Mouse (Mus musculus) intestine, embryonic 14.5 days (tissue): ENCODE data around the gene Mgat4b. TPM values are rescaled to one million over a fixed set of nuclear protein-coding genes. Genes with fewer than 3 reads are reported as not detected.

Experiments
- ATAC-seq: fragments of 200-750 bp; cut with Nextera tagmentation; replicated peaks from 2 replicates; pipeline ENCODE4 v1.8.0; 2017; ENCODE audit warnings: low read depth, moderate number of reproducible peaks, moderate TSS enrichment, moderate library complexity; ENCODE audit not compliant: low FRiP score, low TSS enrichment
- DNase-seq: peaks from one replicate; pipeline ENCODE4 v3.0.0-alpha.2; 2018; ENCODE audit warnings: low spot score
- H3K27ac ChIP-seq: fragments of 300-500 bp; sonication (generic); 2 replicates; pipeline ENCODE4 v1.5.1; 2014; ENCODE audit warnings: low read depth, mild to moderate bottlenecking, control low read depth
- H3K27me3 ChIP-seq: fragments of 300-500 bp; sonication (generic); replicated peaks from 2 replicates; pipeline ENCODE4 v1.6.1; 2014; ENCODE audit warnings: low read length, control low read depth; ENCODE audit not compliant: control insufficient read depth, insufficient read depth
- H3K36me3 ChIP-seq: fragments of 300-500 bp; sonication (generic); 2 replicates; pipeline ENCODE4 v1.6.1; 2014; ENCODE audit warnings: low read length, control low read depth; ENCODE audit not compliant: control insufficient read depth, insufficient read depth
- H3K4me1 ChIP-seq: fragments of 300-500 bp; sonication (generic); replicated peaks from 2 replicates; pipeline ENCODE4 v1.6.1; 2014; ENCODE audit warnings: low read length, control low read depth, mixed read lengths; ENCODE audit not compliant: control insufficient read depth, insufficient read depth
- H3K4me2 ChIP-seq: fragments of 300-500 bp; sonication (generic); 2 replicates; pipeline ENCODE4 v1.6.1; 2014; ENCODE audit warnings: low read length
- H3K4me3 ChIP-seq: fragments of 300-500 bp; sonication (generic); 2 replicates; pipeline ENCODE4 v1.5.1; 2014; ENCODE audit warnings: low read depth, low read length, control low read depth, mixed read lengths
- H3K9ac ChIP-seq: fragments of 300-500 bp; sonication (generic); 2 replicates; pipeline ENCODE4 v1.6.1; 2014; ENCODE audit warnings: mild to moderate bottlenecking, low read length
- H3K9me3 ChIP-seq: fragments of 300-500 bp; sonication (generic); 2 replicates; pipeline ENCODE4 v1.6.1; 2016; ENCODE audit warnings: low read length, control low read depth; ENCODE audit not compliant: control insufficient read depth
- WGBS: fragments of 180-500 bp; shearing (Covaris S2); extraction: QIAGEN DNeasy Blood & Tissue Kit; methylation state at CpG from one replicate; pipeline ENCODE4 v1.1.7; 2014; 5-methylcytosine and 5-hydroxymethylcytosine counted together
- polyA plus RNA-seq: library from polyadenylated mRNA; unstranded; fragments of >200 nt; fragmentation: Nextera tagmentation; extraction: Ambion mirVana; gene quantifications from 2 replicates; pipeline ENCODE4 v1.2.1, GENCODE M21; 2014

Gene Mgat4b
- polyA plus RNA-seq, 1 experiment from 2014 or later: 24.4 TPM

GRCm38 (mm10) chr11:50262020-50262419 is 51.3 kb downstream of the Mgat4b start:
- no peaks in the 10 kb centered on the region for H3K4me1 ChIP-seq
- DNase-seq: no peak
- 83% methylated on average over 4 of the region's 4 CpGs for WGBS
- H3K4me3 ChIP-seq: no peak overlapping the region
- H3K27ac ChIP-seq: no peak overlapping the region
- no peaks in the 10 kb centered on the region for H3K27me3 ChIP-seq
- ATAC-seq: no peak
- no peak overlapping the region for H3K9ac ChIP-seq
- peaks cover 98% of the 10 kb centered on the region for H3K36me3 ChIP-seq
- no peak overlapping the region for H3K4me2 ChIP-seq
- H3K9me3 ChIP-seq: no peaks in the 10 kb centered on the region

- Histone ChIP-seq H3K9me3 (no peaks in the 10 kb centered on the region), H3K36me3 (peaks cover 88% of the 10 kb centered on the region), H3K9ac (no peak overlapping the region), H3K27me3 (no peaks in the 10 kb centered on the region), H3K4me1 (no peaks in the 10 kb centered on the region), H3K4me2 (no peak overlapping the region), H3K4me3 (no peak overlapping the region), H3K27ac (no peak overlapping the region)
- ATAC-seq (no peak), DNase-seq (no peak)
- WGBS: 89% methylated on average over 3 of the region's 3 CpGs
Observed at GRCm38 (mm10) chr11:50263198-50263597, 52.5 kb downstream of the Mgat4b start.

GRCm38 (mm10) chr11:50265931-50266330 is 55.2 kb downstream of the Mgat4b start:
- H3K9ac ChIP-seq: no peak overlapping the region
- no peaks in the 10 kb centered on the region for H3K27me3 ChIP-seq
- H3K4me3 ChIP-seq: no peak overlapping the region
- no peaks in the 10 kb centered on the region for H3K4me1 ChIP-seq
- WGBS: 83% methylated on average over 8 of the region's 8 CpGs
- no peak for ATAC-seq
- DNase-seq: no peak
- H3K36me3 ChIP-seq: peaks cover 61% of the 10 kb centered on the region
- no peak overlapping the region for H3K4me2 ChIP-seq
- H3K27ac ChIP-seq: no peak overlapping the region
- no peaks in the 10 kb centered on the region for H3K9me3 ChIP-seq

- Histone ChIP-seq H3K4me3 (no peak overlapping the region), H3K27ac (no peak overlapping the region), H3K4me1 (no peaks in the 10 kb centered on the region), H3K27me3 (no peaks in the 10 kb centered on the region), H3K36me3 (peaks cover 50% of the 10 kb centered on the region), H3K4me2 (no peak overlapping the region), H3K9ac (no peak overlapping the region), H3K9me3 (no peaks in the 10 kb centered on the region)
- ATAC-seq: no peak
- 98% methylated on average over 3 of the region's 3 CpGs for WGBS
- no peak for DNase-seq
Observed at GRCm38 (mm10) chr11:50266997-50267396, 56.3 kb downstream of the Mgat4b start.

- DNase-seq: no peak
- Histone ChIP-seq H3K27me3 (no peaks in the 10 kb centered on the region), H3K27ac (no peak overlapping the region), H3K4me1 (no peaks in the 10 kb centered on the region), H3K9me3 (no peaks in the 10 kb centered on the region), H3K9ac (no peak overlapping the region), H3K4me3 (no peak overlapping the region), H3K36me3 (peaks cover 35% of the 10 kb centered on the region), H3K4me2 (no peak overlapping the region)
- ATAC-seq: no peak
- WGBS: 89% methylated on average over 2 of the region's 2 CpGs
Observed at GRCm38 (mm10) chr11:50269163-50269562, 58.5 kb downstream of the Mgat4b start.

- Histone ChIP-seq H3K27ac (no peak overlapping the region), H3K36me3 (peaks cover 27% of the 10 kb centered on the region), H3K9ac (no peak overlapping the region), H3K4me1 (no peaks in the 10 kb centered on the region), H3K4me3 (no peak overlapping the region), H3K27me3 (no peaks in the 10 kb centered on the region), H3K4me2 (no peak overlapping the region), H3K9me3 (no peaks in the 10 kb centered on the region)
- 100% methylated on average over 1 of the region's 1 CpGs for WGBS
- DNase-seq: no peak
- ATAC-seq: no peak
Observed at GRCm38 (mm10) chr11:50269885-50270284, 59.2 kb downstream of the Mgat4b start.

- peaks cover 7% of the 10 kb centered on the region; the same call in 1 of the 2 replicates for H3K36me3 ChIP-seq
- H3K4me2 ChIP-seq: no peak overlapping the region
- DNase-seq (no peak), ATAC-seq (no peak)
- H3K27me3 ChIP-seq: no peaks in the 10 kb centered on the region
- H3K4me3 ChIP-seq: no peak overlapping the region
- 91% methylated on average over 2 of the region's 2 CpGs for WGBS
- no peak overlapping the region for H3K9ac ChIP-seq
- no peaks in the 10 kb centered on the region for H3K9me3 ChIP-seq
- no peaks in the 10 kb centered on the region for H3K4me1 ChIP-seq
- no peak overlapping the region for H3K27ac ChIP-seq
Observed at GRCm38 (mm10) chr11:50272819-50273218, 62.1 kb downstream of the Mgat4b start.

GRCm38 (mm10) chr11:50275077-50275476 is 64.4 kb downstream of the Mgat4b start:
- Histone ChIP-seq H3K27me3 (no peaks in the 10 kb centered on the region), H3K4me2 (no peak overlapping the region), H3K4me3 (no peak overlapping the region), H3K9ac (no peak overlapping the region), H3K9me3 (no peaks in the 10 kb centered on the region), H3K4me1 (no peaks in the 10 kb centered on the region), H3K27ac (no peak overlapping the region), H3K36me3 (peaks cover 10% of the 10 kb centered on the region; the same call in 1 of the 2 replicates)
- 86% methylated on average over 2 of the region's 2 CpGs for WGBS
- no peak for ATAC-seq
- no peak for DNase-seq

GRCm38 (mm10) chr11:50275568-50276151 is 65.0 kb downstream of the Mgat4b start:
- H3K4me2 ChIP-seq: no peak overlapping the region
- H3K9me3 ChIP-seq: no peaks in the 10 kb centered on the region
- 69% methylated on average over 5 of the region's 5 CpGs for WGBS
- ATAC-seq (peak; percentile 60), DNase-seq (no peak)
- H3K4me1 ChIP-seq: no peaks in the 10 kb centered on the region
- H3K27ac ChIP-seq: no peak overlapping the region
- no peak overlapping the region for H3K9ac ChIP-seq
- H3K4me3 ChIP-seq: no peak overlapping the region
- H3K36me3 ChIP-seq: peaks cover 16% of the 10 kb centered on the region; the same call in 1 of the 2 replicates
- H3K27me3 ChIP-seq: no peaks in the 10 kb centered on the region
